Mouse (Mus musculus) retina, embryonic 14.5 days (tissue): ENCODE data around the gene Dlg3.

ENCODE experiments used
- DNase-seq: peaks from one replicate; pipeline ENCODE4 v3.0.0-alpha.2; 2015; ENCODE audit warnings: low spot score

The Dlg3 gene

GRCm38 (mm10) chrX:100797851-100798527, 30.5 kb downstream of the Dlg3 start:
- no peak for DNase-seq

DNA sequence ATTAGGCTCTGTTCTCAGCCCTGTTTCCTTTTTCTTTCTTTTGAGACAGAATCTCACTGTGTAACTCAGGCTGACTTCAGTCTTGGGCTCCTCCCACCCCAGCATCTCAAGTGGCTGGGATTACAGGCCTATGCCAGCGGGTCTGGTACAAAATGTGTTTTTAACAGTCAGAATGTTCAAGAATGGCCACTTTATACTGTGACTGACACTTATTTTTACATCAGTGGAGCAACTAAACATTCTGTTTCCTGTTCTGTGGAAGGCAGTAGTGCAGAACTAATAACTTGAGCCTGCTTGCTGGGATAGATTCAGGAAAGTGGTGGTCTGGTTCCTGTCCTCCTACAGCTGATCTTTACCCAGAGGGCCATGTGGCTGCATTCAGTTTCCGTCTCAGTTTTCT, 33.1 kb downstream of the Dlg3 start:
- no peak for DNase-seq

- DNase-seq = no peak
These were observed 34.5 kb downstream of the Dlg3 start for GRCm38 (mm10) chrX:100802034-100802433.

- DNase-seq = no peak
These were observed 43.6 kb downstream of the Dlg3 start for GRCm38 (mm10) chrX:100811129-100811528.

GRCm38 (mm10) chrX:100814139-100814538, 46.6 kb downstream of the Dlg3 start:
- DNase-seq = no peak

GRCm38 (mm10) chrX:100815766-100816165, 48.2 kb downstream of the Dlg3 start:
- no peak for DNase-seq

DNA sequence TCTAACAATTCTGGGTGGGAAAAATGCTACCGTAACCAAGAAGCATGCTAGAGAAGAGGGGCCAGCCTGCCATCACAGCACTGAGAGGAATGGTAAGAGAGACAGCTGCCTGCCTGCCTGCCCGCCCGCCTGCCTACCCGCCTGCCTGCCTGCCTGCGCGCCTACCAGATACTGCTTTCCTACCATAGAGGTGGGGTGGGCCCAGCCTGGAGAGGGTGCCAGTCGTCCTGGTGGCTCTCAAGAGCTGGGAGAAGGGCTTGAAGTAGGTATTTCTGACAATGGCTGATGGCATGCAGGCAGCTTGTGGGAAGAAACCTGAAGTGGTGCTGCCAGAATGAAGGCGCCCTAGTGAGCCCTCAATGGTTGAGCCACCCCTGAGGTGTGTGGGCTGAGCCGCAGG, 51.2 kb downstream of the Dlg3 start:
- DNase-seq = no peak

- no peak for DNase-seq
These were observed 53.6 kb downstream of the Dlg3 start for GRCm38 (mm10) chrX:100821149-100821548.

DNA sequence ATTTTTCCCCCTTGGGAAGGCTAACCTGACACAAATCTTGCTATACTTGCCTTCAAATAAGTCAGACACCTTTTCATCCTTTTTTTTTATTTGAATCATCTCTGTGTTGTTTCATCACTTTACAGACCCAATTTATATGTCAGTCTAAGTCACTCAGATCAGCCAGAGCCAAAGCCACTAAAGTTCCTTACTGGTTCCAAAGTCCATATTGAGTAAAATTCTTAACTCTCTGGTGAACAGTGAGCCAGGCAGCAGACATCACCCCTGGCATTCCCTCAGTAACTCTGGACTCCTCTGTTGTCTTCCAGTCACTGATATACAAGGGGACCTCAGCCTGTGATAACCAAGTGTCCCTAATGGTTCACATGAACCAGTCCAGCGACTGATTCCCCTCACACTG, 58.0 kb downstream of the Dlg3 start:
- no peak for DNase-seq

DNA sequence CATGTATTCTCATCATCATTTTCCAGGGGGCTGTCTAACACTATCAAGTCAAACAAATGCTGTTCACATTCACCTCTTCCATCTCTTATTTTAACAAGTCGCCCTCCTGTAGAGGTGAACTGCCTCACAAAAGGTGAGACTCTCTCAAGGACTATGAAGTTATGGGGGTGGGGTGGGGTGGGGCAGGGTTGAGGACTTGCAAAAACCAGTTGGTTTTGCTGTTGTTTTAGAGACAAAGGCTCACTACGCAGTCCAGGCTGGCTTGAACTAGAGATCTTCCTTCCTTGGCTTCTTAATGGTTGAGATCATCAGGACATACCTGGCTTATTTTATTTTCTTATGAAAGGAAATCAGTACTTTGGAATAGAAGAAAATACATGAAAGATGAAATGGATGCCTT, 65.3 kb downstream of the Dlg3 start:
- DNase-seq = no peak

GRCm38 (mm10) chrX:100839211-100839610, 71.7 kb downstream of the Dlg3 start:
- DNase-seq = no peak
